Mouse (Mus musculus) liver, postnatal 0 days (tissue): ENCODE measurements around the gene Gpc1. TPM values are rescaled to one million over a fixed set of nuclear protein-coding genes. Genes with fewer than 3 reads are reported as not detected.

ENCODE experiments used
- ATAC-seq: fragments of 200-750 bp; cut with Nextera tagmentation; 2 replicates; pipeline ENCODE4 v1.8.0; 2017; ENCODE audit warnings: mild to moderate bottlenecking, moderate library complexity
- DNase-seq: peaks from one replicate; pipeline ENCODE4 v3.0.0-alpha.2; 2016
- H3K27ac ChIP-seq: fragments of 300-500 bp; sonication (generic); 2 replicates; pipeline ENCODE4 v1.5.1; 2014; ENCODE audit warnings: antibody characterized with exemption, moderate library complexity, mild to moderate bottlenecking, low read depth
- H3K27me3 ChIP-seq: fragments of 300-500 bp; sonication (generic); 2 replicates; pipeline ENCODE4 v1.6.1; 2014; ENCODE audit warnings: low read length, control low read depth, mixed read lengths; ENCODE audit not compliant: insufficient read depth
- H3K36me3 ChIP-seq: fragments of 300-500 bp; sonication (generic); replicated peaks from 2 replicates; pipeline ENCODE4 v1.6.1; 2014; ENCODE audit warnings: mild to moderate bottlenecking, control low read depth, low read length, moderate library complexity, mixed read lengths; ENCODE audit not compliant: insufficient read depth
- H3K4me1 ChIP-seq: fragments of 300-500 bp; sonication (generic); 2 replicates; pipeline ENCODE4 v1.6.1; 2014; ENCODE audit warnings: antibody characterized with exemption, mild to moderate bottlenecking, control low read depth; ENCODE audit not compliant: insufficient read depth
- H3K4me2 ChIP-seq: fragments of 300-500 bp; sonication (generic); 2 replicates; pipeline ENCODE4 v1.6.1; 2014; ENCODE audit warnings: low read depth, mild to moderate bottlenecking, low read length, moderate library complexity, mixed read lengths
- H3K4me3 ChIP-seq: fragments of 300-500 bp; sonication (generic); 2 replicates; pipeline ENCODE4 v1.5.1; 2014; ENCODE audit warnings: low read depth, low read length
- H3K9ac ChIP-seq: fragments of 300-500 bp; sonication (generic); replicated peaks from 2 replicates; pipeline ENCODE4 v1.6.1; 2014; ENCODE audit warnings: mild to moderate bottlenecking, moderate library complexity
- H3K9me3 ChIP-seq: fragments of 300-500 bp; sonication (generic); 2 replicates; pipeline ENCODE4 v1.6.1; 2016; ENCODE audit warnings: mild to moderate bottlenecking, control low read depth, low read length, mixed read lengths
- CTCF ChIP-seq: sonication (generic); IDR thresholded peaks from 2 replicates; pipeline ENCODE4 v1.5.1; 2016; ENCODE audit warnings: antibody characterized with exemption, low read depth
- EP300 ChIP-seq: IDR thresholded peaks from 2 replicates; pipeline ENCODE4 v1.6.1; 2016; ENCODE audit warnings: antibody characterized with exemption, low read depth, mild to moderate bottlenecking
- WGBS: fragments of 180-500 bp; shearing (Covaris S2); extraction: QIAGEN DNeasy Blood & Tissue Kit; methylation state at CpG from one replicate; pipeline ENCODE4 v1.1.7; 2014; ENCODE audit not compliant: insufficient replicate concordance; 5-methylcytosine and 5-hydroxymethylcytosine counted together
- polyA plus RNA-seq: library from polyadenylated mRNA; unstranded; fragments of >200 nt; fragmentation: Nextera tagmentation; extraction: Ambion mirVana; gene quantifications from 2 replicates; pipeline ENCODE4 v1.2.1, GENCODE M21; 2015

Gpc1 gene
- polyA plus RNA-seq, 1 experiment from 2014 or later: 3.3 TPM

- 72% methylated on average over 8 of the region's 8 CpGs for WGBS
- Histone ChIP-seq H3K36me3 (no peaks in the 10 kb centered on the region), H3K27ac (no peak overlapping the region), H3K27me3 (no peaks in the 10 kb centered on the region), H3K4me3 (no peak overlapping the region), H3K4me2 (no peak overlapping the region), H3K9ac (no peak overlapping the region), H3K9me3 (no peaks in the 10 kb centered on the region), H3K4me1 (no peaks in the 10 kb centered on the region)
- ATAC-seq (no peak), DNase-seq (no peak)
- no peak for TF ChIP-seq EP300
- no peak for TF ChIP-seq CTCF
Observed at GRCm38 (mm10) chr1:92875360-92876111, 44.1 kb downstream of the Gpc1 start.

GRCm38 (mm10) chr1:92877431-92877978, 46.1 kb downstream of the Gpc1 start:
- no peaks in the 10 kb centered on the region for H3K27me3 ChIP-seq
- H3K4me3 ChIP-seq: no peak overlapping the region
- DNase-seq (no peak), ATAC-seq (no peak)
- WGBS: 63% methylated on average over 12 of the region's 12 CpGs
- H3K27ac ChIP-seq: no peak overlapping the region
- H3K4me2 ChIP-seq: no peak overlapping the region
- H3K9me3 ChIP-seq: no peaks in the 10 kb centered on the region
- H3K9ac ChIP-seq: no peak overlapping the region
- H3K36me3 ChIP-seq: no peaks in the 10 kb centered on the region
- TF ChIP-seq EP300 (no peak), CTCF (no peak)
- no peaks in the 10 kb centered on the region for H3K4me1 ChIP-seq

GRCm38 (mm10) chr1:92878066-92878741, 46.8 kb downstream of the Gpc1 start:
- no peaks in the 10 kb centered on the region for H3K4me1 ChIP-seq
- no peak overlapping the region for H3K4me3 ChIP-seq
- H3K4me2 ChIP-seq: no peak overlapping the region
- ATAC-seq: no peak
- no peaks in the 10 kb centered on the region for H3K9me3 ChIP-seq
- H3K27ac ChIP-seq: no peak overlapping the region
- 74% methylated on average over 13 of the region's 13 CpGs for WGBS
- TF ChIP-seq EP300: no peak
- no peak for TF ChIP-seq CTCF
- DNase-seq: no peak
- H3K27me3 ChIP-seq: no peaks in the 10 kb centered on the region
- no peaks in the 10 kb centered on the region for H3K36me3 ChIP-seq
- no peak overlapping the region for H3K9ac ChIP-seq

- Histone ChIP-seq H3K9ac (no peak overlapping the region), H3K9me3 (no peaks in the 10 kb centered on the region), H3K4me2 (no peak overlapping the region), H3K36me3 (no peaks in the 10 kb centered on the region), H3K4me1 (no peaks in the 10 kb centered on the region), H3K4me3 (no peak overlapping the region), H3K27me3 (no peaks in the 10 kb centered on the region), H3K27ac (no peak overlapping the region)
- no peak for DNase-seq
- WGBS: 78% methylated on average over 12 of the region's 12 CpGs
- no peak for ATAC-seq
- no peak for TF ChIP-seq CTCF
- TF ChIP-seq EP300: no peak
Observed at GRCm38 (mm10) chr1:92879266-92879665, 47.8 kb downstream of the Gpc1 start.

- Histone ChIP-seq H3K4me2 (no peak overlapping the region), H3K9ac (no peak overlapping the region), H3K36me3 (no peaks in the 10 kb centered on the region), H3K27ac (no peak overlapping the region), H3K9me3 (no peaks in the 10 kb centered on the region), H3K4me3 (no peak overlapping the region), H3K27me3 (no peaks in the 10 kb centered on the region), H3K4me1 (no peaks in the 10 kb centered on the region)
- TF ChIP-seq CTCF (no peak), EP300 (no peak)
- ATAC-seq (no peak), DNase-seq (no peak)
- 76% methylated on average over 5 of the region's 5 CpGs for whole genome bisulfite sequencing
Observed at GRCm38 (mm10) chr1:92880101-92880500, 48.7 kb downstream of the Gpc1 start.

- TF ChIP-seq CTCF: no peak
- TF ChIP-seq EP300: no peak
Observed at GRCm38 (mm10) chr1:92881982-92882381, 50.5 kb downstream of the Gpc1 start.

More at GRCm38 (mm10) chr1:92881982-92882381, 50.5 kb downstream of the Gpc1 start:
- Histone ChIP-seq H3K4me3 (no peak overlapping the region), H3K9ac (no peak overlapping the region), H3K4me2 (no peak overlapping the region), H3K27me3 (no peaks in the 10 kb centered on the region), H3K4me1 (no peaks in the 10 kb centered on the region), H3K36me3 (no peaks in the 10 kb centered on the region), H3K27ac (no peak overlapping the region), H3K9me3 (no peaks in the 10 kb centered on the region)
- ATAC-seq: no peak
- no peak for DNase-seq
- 78% methylated on average over 6 of the region's 6 CpGs for WGBS
